Mouse (Mus musculus) olfactory bulb, adult 2 months (tissue): Measurements from ENCODE around the gene Ccser2. TPM values are rescaled to one million over a fixed set of nuclear protein-coding genes. Genes with fewer than 3 reads are reported as not detected.
"Not testable (repeated sequence)": the region's sequence is repeated elsewhere in the genome, so short reads cannot be mapped to it uniquely, and the experiment has no call there.

ENCODE experiments used
- H3K27ac ChIP-seq: fragments of 200-500 bp; 2 replicates; pipeline ENCODE4 v1.5.1; 2012; ENCODE audit warnings: low read depth, low read length; ENCODE audit not compliant: insufficient read depth
- H3K4me1 ChIP-seq: fragments of 200-500 bp; 2 replicates; pipeline ENCODE4 v1.6.1; 2012; ENCODE audit warnings: low read length; ENCODE audit not compliant: control insufficient read depth, insufficient read depth
- H3K4me3 ChIP-seq: fragments of 200-500 bp; 2 replicates; pipeline ENCODE4 v1.5.1; 2012; ENCODE audit warnings: mild to moderate bottlenecking, low read depth, low read length, moderate library complexity; ENCODE audit not compliant: insufficient read depth
- CTCF ChIP-seq: fragments of 200-500 bp; IDR thresholded peaks from 2 replicates; pipeline ENCODE4 v1.5.1; 2012; ENCODE audit warnings: low read depth, mild to moderate bottlenecking, low read length, moderate library complexity; ENCODE audit not compliant: insufficient read depth
- POLR2A ChIP-seq: fragments of 200-500 bp; IDR thresholded peaks from 2 replicates; pipeline ENCODE4 v1.6.1; 2012; ENCODE audit warnings: mild to moderate bottlenecking, low read depth, low read length, moderate library complexity; ENCODE audit not compliant: insufficient read depth
- WGBS: fragments of 180-500 bp; shearing (Covaris S2); methylation state at CpG from one replicate; pipeline ENCODE4 v1.1.7; 2018; 5-methylcytosine and 5-hydroxymethylcytosine counted together
- polyA plus RNA-seq: library from polyadenylated mRNA; stranded (reverse); fragments of >200 nt; gene quantifications from 2 replicates; pipeline ENCODE4 v1.2.4, GENCODE M21; 2012; ENCODE audit warnings: low replicate concordance; ENCODE audit not compliant: missing spikeins, insufficient read depth, insufficient read length

Gene Ccser2
- not detected in 2 replicates for polyA plus RNA-seq

- under 1% methylated on average over 34 of the region's 39 CpGs for WGBS
- Histone ChIP-seq H3K4me1 (peaks cover 7% of the 10 kb centered on the region), H3K27ac (peak within 1 kb of the TSS; percentile 94), H3K4me3 (peak within 1 kb of the TSS; percentile 97)
- TF ChIP-seq CTCF (no peak), POLR2A (peak; percentile 83)
These were observed at the start of gene Ccser2 for GRCm38 (mm10) chr14:36968628-36969147. Gene Ccser2 (minus strand): TSS chr14:36968777.

- H3K27ac ChIP-seq: no peak overlapping the region
- no peaks in the 10 kb centered on the region for H3K4me1 ChIP-seq
- TF ChIP-seq POLR2A (no peak), CTCF (no peak)
- 55% methylated on average over 5 of the region's 5 CpGs for WGBS
- H3K4me3 ChIP-seq: no peak overlapping the region
These were observed 47.3 kb upstream of the Ccser2 start for GRCm38 (mm10) chr14:37015894-37016293.

GRCm38 (mm10) chr14:37013644-37014043 is 45.1 kb upstream of the Ccser2 start:
- TF ChIP-seq CTCF: no peak
- TF ChIP-seq POLR2A: no peak
- no peaks in the 10 kb centered on the region for H3K4me1 ChIP-seq
- no peak overlapping the region for H3K27ac ChIP-seq
- 28% methylated on average over 3 of the region's 3 CpGs for WGBS
- H3K4me3 ChIP-seq: no peak overlapping the region

- Histone ChIP-seq H3K4me1 (peaks cover 5% of the 10 kb centered on the region), H3K4me3 (no peak overlapping the region), H3K27ac (no peak overlapping the region)
- TF ChIP-seq CTCF: no peak
- TF ChIP-seq POLR2A: no peak
- WGBS: 91% methylated on average over 2 of the region's 2 CpGs
These were observed 41.1 kb upstream of the Ccser2 start for GRCm38 (mm10) chr14:37009686-37010085.

- Histone ChIP-seq H3K4me1 (peaks cover 5% of the 10 kb centered on the region), H3K27ac (peak overlapping the region; percentile 47; the same call in 1 of the 2 replicates), H3K4me3 (no peak overlapping the region)
- 53% methylated on average over 8 of the region's 8 CpGs for WGBS
- TF ChIP-seq POLR2A (no peak), CTCF (no peak)
These were observed 37.9 kb upstream of the Ccser2 start for GRCm38 (mm10) chr14:37006489-37006888.

- no peak for TF ChIP-seq CTCF
- TF ChIP-seq POLR2A: no peak
- Histone ChIP-seq H3K27ac (peak overlapping the region; percentile 47; the same call in 1 of the 2 replicates), H3K4me3 (no peak overlapping the region), H3K4me1 (peaks cover 5% of the 10 kb centered on the region)
- 37% methylated on average over 3 of the region's 3 CpGs for WGBS
These were observed 37.3 kb upstream of the Ccser2 start for GRCm38 (mm10) chr14:37005865-37006264.

- no peak for TF ChIP-seq POLR2A
- TF ChIP-seq CTCF: no peak
- no peak overlapping the region for H3K4me3 ChIP-seq
- no peak overlapping the region for H3K27ac ChIP-seq
- H3K4me1 ChIP-seq: peaks cover 5% of the 10 kb centered on the region
- 58% methylated on average over 8 of the region's 8 CpGs for WGBS
These were observed 35.0 kb upstream of the Ccser2 start for GRCm38 (mm10) chr14:37003431-37004095.

GRCm38 (mm10) chr14:37002852-37003251 is 34.3 kb upstream of the Ccser2 start:
- H3K4me3 ChIP-seq: no peak overlapping the region
- TF ChIP-seq CTCF: no peak
- TF ChIP-seq POLR2A: no peak
- no peak overlapping the region for H3K27ac ChIP-seq
- peaks cover 5% of the 10 kb centered on the region for H3K4me1 ChIP-seq
- WGBS: 55% methylated on average over 2 of the region's 2 CpGs

- not testable (repeated sequence) for H3K27ac ChIP-seq, H3K4me1 ChIP-seq, H3K4me3 ChIP-seq
- 92% methylated on average over 6 of the region's 6 CpGs for WGBS
These were observed 32.2 kb upstream of the Ccser2 start for GRCm38 (mm10) chr14:37000780-37001179.
